Mouse (Mus musculus) cerebellum, postnatal 4 days (tissue): ENCODE measurements at regions not wholly inside any gene's neighbourhood (a gene's known extent, or its start where the extent isn't known, plus 50 kb on each side); places are given as distances from the start of the nearest gene placed in this dataset.

Experiments
- DNase-seq, 2 experiments: peaks; one replicate each; pipeline ENCODE4 v3.0.0; 2022; ENCODE audit warnings: low spot score in 2 of 2, mixed read lengths in 1 of 2

DNA sequence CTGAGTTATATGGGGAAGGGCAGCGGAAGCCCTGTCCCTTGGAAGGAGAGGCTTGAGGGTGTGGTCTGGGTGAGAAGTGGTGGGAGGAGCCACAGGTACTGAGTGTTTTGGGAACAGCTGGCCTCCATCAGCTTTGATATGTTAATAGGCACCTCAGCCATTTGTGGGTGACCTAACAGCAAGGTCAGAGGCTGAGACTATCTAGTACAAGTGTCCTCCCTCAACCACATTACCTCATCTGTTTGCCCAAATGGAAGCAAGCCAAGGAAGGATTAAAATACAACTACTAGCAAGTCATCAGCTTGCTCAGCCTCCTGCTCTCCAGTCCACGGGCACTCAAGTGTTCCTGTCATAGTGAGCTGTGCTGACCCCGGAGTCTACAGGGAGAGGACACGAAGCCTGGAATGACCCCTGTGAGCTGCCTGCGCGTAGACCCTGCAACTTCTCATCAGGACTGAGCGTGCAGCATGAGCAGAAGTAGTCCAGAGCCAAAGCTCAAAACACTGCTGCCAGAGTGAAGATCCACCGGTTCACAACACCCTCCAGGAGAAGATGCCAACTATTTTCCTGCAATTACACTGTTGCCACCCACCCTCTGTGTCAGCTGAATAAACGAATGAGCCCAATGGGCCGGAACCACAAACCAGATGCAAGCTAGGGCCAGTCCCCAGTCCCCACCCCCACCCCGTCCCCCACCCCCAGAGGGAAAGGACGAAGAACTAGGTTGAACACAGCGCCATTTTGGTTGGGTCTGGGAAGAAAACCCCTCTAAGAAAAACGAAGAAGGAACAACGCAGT is 239.6 kb downstream of the Qk start:
- no peak for DNase-seq

DNA sequence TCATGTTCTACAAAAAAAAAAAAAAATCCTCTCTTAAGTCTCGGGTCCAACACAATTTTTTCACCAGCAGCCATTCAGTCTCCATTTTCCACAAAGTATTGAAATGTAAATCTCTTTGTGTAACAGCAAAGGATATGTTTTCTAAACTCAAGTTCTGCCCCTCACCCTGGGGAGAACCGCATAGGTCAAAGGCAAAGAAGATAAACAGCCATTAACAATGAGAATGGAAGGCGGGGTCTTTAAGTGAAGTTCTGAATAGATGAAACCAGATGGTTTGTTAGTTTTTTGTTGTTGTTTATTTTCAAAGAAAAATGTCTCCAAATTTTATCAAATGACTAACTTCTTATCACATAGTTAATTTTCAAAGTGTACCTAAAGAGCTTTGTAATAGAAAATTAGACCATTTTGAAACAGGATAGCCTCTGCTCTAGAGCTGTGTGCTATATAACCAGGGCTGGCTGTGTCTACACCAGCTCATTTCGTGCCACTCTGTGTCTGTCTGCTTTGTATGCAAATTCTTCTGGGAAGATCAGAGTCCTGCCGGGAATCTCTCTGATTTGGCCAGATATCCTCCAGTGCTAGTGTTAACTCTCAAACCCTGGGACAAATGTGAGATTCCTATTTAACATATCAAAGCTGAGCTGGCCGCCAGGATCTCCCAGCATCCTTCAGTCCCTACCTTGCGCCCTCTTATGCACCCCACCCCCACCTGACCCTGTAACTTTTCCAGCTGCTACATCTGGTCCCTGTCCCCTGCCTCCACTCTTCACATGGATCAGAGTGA is 240.9 kb downstream of the Qk start:
- no peak for DNase-seq

DNA sequence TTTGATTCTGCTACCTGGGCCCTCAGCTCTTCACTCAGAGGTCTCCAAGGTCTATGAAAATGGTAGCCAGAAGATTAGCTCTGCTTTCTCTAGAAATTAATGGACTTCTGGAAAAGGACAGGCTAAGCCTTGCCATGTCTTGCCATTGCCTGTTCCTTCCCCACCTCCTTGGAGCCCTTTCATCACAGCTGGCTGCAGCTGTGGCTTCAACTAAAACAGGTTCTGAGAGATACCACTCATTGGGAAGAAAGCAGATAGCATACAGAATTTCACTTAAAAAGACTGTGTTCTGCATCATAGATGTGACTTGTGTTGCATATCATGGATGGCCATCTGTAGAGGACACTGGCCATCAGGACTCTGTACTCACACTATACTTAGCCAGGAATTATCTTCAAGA is 246.4 kb downstream of the Qk start:
- no peak for DNase-seq

DNA sequence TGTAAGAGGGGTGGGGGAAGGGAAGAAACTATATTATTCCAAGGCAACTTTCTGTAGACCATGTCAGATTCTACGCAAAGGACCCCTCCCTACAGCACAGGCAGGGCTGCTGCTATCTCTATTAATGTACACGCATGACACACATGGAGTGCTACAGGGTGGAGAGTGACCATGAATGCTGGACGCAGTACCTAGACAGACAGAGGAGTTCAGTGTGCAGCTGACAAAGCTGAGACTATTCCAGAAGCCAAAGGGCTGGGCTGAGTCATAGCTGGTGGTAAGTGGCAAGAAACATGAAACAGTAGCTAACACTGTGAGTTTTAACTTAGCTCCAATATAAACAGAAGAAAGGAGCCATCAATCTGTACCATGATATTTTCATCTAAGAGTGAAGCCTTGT is 250.4 kb downstream of the Qk start:
- no peak for DNase-seq

- DNase-seq, result no peak
Measured at GRCm38 (mm10) chr17:10065131-10065530, 254.5 kb downstream of the Qk start.

DNA sequence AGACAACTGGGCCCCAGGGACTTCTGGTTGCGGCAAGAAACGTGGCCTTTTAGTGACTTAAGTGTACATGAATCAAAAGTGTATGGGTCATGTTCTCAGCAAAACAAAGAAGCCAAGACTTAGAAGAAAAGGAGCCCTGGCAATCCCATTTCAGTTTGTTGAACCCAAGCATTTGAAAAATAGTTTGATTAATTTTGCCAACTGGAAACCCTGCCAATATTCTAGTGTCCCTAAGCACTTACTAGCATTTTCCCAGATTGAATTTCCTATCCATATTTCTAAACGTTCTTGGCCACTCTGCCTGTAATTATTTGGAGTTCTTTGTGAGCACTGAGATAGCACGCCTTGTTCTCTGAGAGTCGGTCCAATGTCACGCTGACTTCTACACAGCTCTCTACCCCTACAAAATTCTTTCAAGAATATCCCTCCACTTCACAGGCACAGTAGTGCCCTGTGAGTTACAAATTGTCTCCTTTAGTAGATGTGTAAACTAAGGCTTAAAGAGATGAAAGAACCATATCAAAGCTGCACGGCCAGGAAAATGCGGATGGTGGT is 257.0 kb downstream of the Qk start:
- no peak for DNase-seq

GRCm38 (mm10) chr17:10057736-10058135 is 261.9 kb downstream of the Qk start:
- DNase-seq, result no peak

GRCm38 (mm10) chr17:10056096-10056495 is 263.6 kb downstream of the Qk start:
- no peak for DNase-seq

DNA sequence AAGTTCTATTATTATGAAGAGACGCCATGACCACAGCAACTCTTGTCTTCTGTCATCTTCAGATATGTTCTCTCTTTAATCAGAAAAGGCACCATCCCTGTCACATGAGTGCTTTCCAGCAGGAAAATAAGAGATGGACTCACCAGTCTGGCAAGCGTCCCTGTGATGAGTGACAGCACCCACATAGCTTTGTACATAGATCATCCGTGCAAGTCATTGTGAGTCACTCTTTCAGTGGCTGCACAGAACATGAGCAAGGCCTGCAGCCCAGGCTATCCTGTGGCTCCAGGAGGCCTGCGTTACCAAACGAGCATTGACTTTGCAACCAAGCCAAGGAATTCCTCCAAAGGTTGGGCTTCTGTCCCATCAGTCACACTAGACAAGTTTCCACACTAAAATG is 265.3 kb downstream of the Qk start:
- DNase-seq, result no peak

GRCm38 (mm10) chr17:10044336-10044735 is 275.3 kb downstream of the Qk start:
- DNase-seq, result no peak

DNA sequence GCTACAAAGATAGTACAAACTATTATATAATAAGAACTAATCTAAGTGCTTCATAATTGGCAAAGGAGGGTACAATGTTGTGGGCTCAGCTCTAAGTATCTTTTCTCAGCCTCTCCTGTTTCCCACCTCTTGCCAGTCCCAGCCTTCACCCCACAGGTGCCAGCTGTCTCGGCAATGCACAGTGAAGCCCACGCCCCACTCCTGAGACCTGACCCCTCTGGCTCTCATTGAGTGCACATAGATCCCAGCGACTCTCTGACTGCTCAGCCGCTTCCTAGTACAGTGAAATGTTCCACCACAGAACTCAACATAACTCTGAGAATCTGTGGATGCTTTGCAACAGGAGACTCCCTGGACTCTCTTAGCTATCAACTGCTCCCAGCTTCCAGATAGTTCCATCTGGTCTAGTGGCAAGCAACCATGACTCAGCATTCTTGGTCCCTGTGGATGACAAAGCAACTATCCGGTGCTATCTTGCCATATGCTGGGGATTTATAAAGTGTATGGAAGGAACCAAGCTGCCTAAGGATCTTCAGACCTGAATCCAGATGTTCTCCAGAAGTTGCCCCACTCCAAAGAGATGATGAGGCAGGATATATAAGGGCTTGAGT is 277.5 kb downstream of the Qk start:
- DNase-seq, result no peak

DNA sequence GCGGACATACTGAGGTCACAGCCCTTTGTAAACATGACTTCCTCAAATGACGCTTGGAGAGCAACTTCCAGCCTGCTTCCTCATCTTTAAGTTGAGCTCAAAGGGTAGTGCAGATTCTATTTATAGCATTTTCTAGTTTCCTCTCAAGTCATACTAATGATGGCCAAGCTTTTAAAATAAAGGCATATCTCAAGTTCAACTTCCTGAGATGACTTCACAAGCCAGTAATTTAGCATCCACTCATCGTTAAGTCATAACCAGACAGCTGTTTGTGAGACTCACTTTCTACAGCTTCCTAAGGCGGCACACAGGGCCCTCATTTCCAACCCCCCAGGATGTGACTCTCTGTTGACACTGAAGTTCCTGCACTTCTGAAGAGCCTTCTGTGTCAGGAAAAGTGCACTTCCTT is 278.7 kb downstream of the Qk start:
- no peak for DNase-seq

DNA sequence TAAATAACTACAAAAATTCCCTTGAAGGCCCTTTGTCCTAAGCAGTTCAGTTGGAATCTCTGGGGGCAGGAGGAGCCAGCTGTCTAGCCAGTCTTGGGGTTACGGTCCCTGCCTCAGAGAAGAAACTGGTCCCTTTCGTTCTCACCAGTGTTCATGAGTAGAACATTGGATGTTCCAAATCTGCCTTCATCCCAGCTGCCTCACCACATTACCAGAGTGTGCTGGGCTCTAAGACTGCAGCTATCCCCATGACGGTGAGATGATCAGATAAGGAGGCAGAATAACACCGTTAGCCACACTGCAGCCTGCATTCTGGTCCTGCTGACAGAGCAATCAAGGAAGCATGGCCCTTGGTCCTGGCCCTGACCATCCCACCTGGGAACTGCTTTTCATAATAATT is 279.3 kb downstream of the Qk start:
- DNase-seq, result no peak

GRCm38 (mm10) chr17:10037799-10038445 is 281.7 kb downstream of the Qk start:
- DNase-seq, result no peak

- no peak for DNase-seq
Measured at GRCm38 (mm10) chr17:10033510-10033909, 286.1 kb downstream of the Qk start.

DNA sequence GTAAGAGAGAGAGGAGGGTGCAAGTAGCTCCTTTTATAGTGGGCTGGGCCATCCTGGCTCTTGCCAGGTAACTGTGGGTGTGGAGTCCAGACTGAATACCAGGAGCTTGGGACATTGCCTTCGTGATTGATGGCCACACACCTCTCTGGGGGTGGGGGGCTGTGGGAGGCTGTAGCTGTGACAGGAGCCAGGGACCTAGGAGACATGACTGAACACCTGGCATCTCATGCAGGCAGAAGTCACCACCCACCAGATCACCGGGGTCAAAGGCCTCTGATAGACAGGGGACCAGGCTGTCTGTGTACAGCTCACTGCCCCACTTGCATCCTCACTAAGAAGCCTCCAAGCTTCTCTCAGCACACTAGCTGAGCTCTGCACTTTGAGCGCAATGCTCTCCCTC is 288.6 kb downstream of the Qk start:
- DNase-seq, result no peak

DNA sequence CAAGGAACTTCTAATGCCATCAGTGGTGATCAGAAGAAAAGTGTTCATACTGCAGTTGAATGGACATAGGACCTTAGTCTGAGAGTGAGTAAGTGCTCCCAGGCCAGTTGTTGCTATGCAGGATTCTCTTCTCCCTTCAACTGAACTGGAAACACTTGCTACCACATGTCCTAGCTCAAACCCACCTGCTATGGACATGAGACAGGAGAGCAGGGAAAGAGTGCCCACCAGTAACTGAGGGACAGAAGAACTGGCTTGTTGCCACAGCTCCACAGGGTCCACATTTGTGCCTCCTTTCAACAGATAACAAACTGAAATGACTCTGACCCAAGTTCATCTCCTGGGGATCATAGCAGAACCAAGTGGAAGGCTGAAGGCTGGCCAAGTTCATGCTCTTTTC is 292.9 kb downstream of the Qk start:
- no peak for DNase-seq

DNA sequence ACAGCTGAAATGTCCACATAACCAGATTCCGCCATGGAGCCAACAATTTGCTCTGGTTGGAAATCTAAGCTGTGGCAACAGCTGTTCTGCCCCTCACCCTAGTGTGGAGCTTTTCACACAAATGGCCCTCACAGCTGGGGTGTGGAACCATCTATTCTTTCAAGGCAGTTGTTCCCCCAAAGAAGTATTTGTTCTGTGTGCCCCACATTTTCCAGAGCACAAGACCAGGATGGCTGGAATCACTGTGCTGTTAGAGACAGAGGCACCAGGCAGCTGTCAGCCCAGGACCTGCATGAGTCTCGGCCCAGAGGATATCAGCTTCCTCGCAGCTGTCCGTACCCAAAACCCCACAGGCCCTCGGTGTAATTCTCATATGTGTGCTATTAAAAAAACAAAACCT is 294.4 kb downstream of the Qk start:
- DNase-seq, result no peak

DNA sequence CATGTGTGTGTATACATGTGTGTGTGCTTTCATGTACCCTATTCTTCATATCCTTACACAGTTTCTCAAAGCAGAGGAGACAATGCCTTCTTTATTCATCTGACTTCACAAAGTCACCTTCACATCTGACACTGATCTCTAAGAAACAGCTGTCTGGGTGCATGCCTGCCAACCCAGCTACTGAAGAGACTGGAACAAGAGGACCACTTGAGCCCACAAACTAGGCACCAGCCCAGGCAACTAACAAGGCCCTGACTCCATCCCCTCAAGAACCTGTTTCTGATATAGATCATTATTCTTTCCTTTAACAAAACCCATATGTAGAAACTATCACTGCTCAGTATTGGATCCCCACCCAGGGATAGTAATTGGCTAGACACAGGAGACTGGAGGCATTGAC is 295.3 kb downstream of the Qk start:
- no peak for DNase-seq

DNA sequence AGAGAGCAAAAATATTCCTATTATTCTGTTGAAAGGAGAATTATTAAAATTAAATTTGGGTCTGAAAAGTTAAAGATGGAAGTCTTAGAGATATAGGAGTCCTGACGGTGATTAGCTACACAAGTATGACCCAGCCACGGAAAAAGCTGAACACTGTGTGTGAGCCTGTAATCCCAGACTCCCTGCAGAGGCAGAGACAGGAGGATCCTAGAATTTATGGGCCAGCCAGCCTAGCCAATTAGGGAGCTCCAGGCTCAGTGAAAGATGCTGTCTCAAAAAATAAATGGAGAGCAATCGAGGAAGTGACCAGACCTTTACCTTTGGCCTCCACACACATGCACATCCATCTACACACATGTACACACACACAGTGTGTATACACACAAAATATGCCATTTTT is 307.5 kb downstream of the Qk start:
- DNase-seq, result no peak

- DNase-seq, result no peak
Measured at GRCm38 (mm10) chr17:10011728-10012127, 307.9 kb downstream of the Qk start.

DNA sequence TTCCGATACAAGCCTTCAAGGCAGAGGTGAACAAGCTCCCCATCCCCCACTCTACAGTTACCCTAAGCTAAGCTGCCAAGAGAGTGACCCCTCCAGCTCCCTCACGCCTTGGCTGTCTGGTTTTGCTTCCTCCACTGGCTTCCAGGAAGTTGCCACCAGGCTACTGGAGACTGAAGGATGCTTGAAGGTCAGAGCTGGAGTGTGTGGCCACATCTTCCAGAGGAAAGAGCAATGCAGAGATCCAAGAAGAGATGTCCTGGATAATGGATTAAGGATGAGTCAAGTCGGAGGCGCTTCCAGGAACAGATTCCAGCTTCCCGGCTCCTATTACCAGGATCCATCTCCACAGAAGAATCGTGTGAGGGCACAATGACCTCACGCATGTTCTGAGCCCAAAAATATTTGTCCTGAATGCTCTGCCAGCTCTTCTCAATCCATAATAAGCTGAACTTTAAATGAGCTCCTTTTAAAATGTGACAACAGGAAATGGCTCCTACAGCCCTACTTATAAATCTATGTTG is 318.5 kb downstream of the Qk start:
- no peak for DNase-seq
